Mouse (Mus musculus) testis, adult 2 months (tissue): ENCODE measurements at regions not wholly inside any gene's neighbourhood (a gene's known extent, or its start where the extent isn't known, plus 50 kb on each side); places are given as distances from the start of the nearest gene placed in this dataset.

Experiments
- H3K27ac ChIP-seq: fragments of 200-500 bp; 2 replicates; pipeline ENCODE4 v1.5.1; 2012; ENCODE audit warnings: low read depth, low read length; ENCODE audit not compliant: control insufficient read depth, insufficient read depth
- H3K27me3 ChIP-seq: fragments of 200-500 bp; 2 replicates; pipeline ENCODE4 v1.6.1; 2012; ENCODE audit warnings: mild to moderate bottlenecking, low read length, moderate library complexity; ENCODE audit not compliant: control insufficient read depth, insufficient read depth
- H3K36me3 ChIP-seq: fragments of 200-500 bp; 2 replicates; pipeline ENCODE4 v1.6.1; 2012; ENCODE audit warnings: mild to moderate bottlenecking, low read length; ENCODE audit not compliant: control insufficient read depth, insufficient read depth
- H3K4me1 ChIP-seq: fragments of 200-500 bp; 2 replicates; pipeline ENCODE4 v1.6.1; 2012; ENCODE audit warnings: low read length; ENCODE audit not compliant: control insufficient read depth, insufficient read depth
- H3K4me3 ChIP-seq: fragments of 200-500 bp; 2 replicates; pipeline ENCODE4 v1.5.1; 2012; ENCODE audit warnings: low read depth, mild to moderate bottlenecking, low read length, moderate library complexity, mixed read lengths; ENCODE audit not compliant: control insufficient read depth
- CTCF ChIP-seq: fragments of 200-500 bp; IDR thresholded peaks from 2 replicates; pipeline ENCODE4 v1.5.1; 2012; ENCODE audit warnings: low read depth, mild to moderate bottlenecking, inconsistent platforms, low read length, moderate library complexity; ENCODE audit not compliant: control insufficient read depth, insufficient read depth, insufficient replicate concordance
- POLR2A ChIP-seq: fragments of 200-500 bp; IDR thresholded peaks from 2 replicates; pipeline ENCODE4 v1.6.1; 2012; ENCODE audit warnings: low read depth, mild to moderate bottlenecking, inconsistent platforms, low read length, moderate library complexity; ENCODE audit not compliant: control insufficient read depth

GRCm38 (mm10) chr11:71903020-71903410 is 134.3 kb downstream of the Aipl1 start:
- no peak overlapping the region for H3K27ac ChIP-seq
- no peak overlapping the region for H3K4me3 ChIP-seq
- H3K27me3 ChIP-seq: no peaks in the 10 kb centered on the region
- no peak for TF ChIP-seq CTCF
- TF ChIP-seq POLR2A: no peak
- no peaks in the 10 kb centered on the region for H3K36me3 ChIP-seq
- H3K4me1 ChIP-seq: no peaks in the 10 kb centered on the region

GRCm38 (mm10) chr11:71902304-71903019 is 134.8 kb downstream of the Aipl1 start:
- TF ChIP-seq CTCF (no peak), POLR2A (no peak)
- Histone ChIP-seq H3K4me3 (no peak overlapping the region), H3K27ac (no peak overlapping the region), H3K27me3 (no peaks in the 10 kb centered on the region), H3K36me3 (no peaks in the 10 kb centered on the region), H3K4me1 (no peaks in the 10 kb centered on the region)

DNA sequence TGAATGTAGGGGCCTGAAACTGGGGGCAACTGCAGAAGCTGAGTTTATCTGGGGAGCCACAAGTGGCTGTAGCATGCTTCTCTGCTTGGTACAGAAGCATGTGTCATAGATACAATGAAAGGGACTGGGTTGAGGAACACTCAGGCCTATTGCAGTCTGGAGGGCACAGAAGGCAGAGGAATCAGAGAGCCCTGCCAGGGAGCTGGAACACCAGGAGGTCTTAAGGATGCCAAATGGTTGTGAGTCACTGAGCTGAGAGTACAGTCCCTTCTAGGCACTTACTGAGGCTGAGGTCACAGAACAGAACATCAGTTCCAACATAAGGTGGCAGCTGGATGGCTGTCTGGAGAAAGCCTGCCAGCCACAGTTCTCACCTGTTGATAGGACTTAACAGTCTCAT is 136.5 kb downstream of the Aipl1 start:
- Histone ChIP-seq H3K27me3 (no peaks in the 10 kb centered on the region), H3K4me1 (no peaks in the 10 kb centered on the region), H3K36me3 (no peaks in the 10 kb centered on the region), H3K4me3 (no peak overlapping the region), H3K27ac (no peak overlapping the region)
- no peak for TF ChIP-seq CTCF
- TF ChIP-seq POLR2A: no peak

DNA sequence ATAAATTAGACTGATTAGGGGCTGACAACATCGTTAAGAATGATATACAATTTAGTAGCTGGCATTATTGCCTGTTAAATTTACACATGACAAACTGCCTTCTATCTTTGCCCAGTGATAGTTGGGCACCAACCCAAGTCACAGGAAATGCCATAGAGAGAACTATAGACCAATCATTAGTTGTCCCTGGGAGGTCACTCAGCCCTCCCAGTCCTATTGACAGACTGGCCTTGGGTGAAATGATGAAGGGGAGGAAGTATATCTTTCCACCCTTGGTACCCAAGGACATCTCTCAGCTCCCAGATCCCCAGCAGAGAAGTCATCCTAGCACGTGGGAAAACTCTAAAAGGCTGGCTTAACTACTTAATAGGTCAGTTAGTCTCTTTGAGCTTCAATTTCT is 139.8 kb downstream of the Aipl1 start:
- Histone ChIP-seq H3K36me3 (no peaks in the 10 kb centered on the region), H3K27me3 (no peaks in the 10 kb centered on the region), H3K27ac (no peak overlapping the region), H3K4me3 (no peak overlapping the region), H3K4me1 (no peaks in the 10 kb centered on the region)
- TF ChIP-seq CTCF: no peak
- TF ChIP-seq POLR2A: no peak

GRCm38 (mm10) chr11:71897141-71897540 is 140.2 kb downstream of the Aipl1 start:
- no peak overlapping the region for H3K27ac ChIP-seq
- H3K36me3 ChIP-seq: no peaks in the 10 kb centered on the region
- H3K4me1 ChIP-seq: no peaks in the 10 kb centered on the region
- no peak overlapping the region for H3K4me3 ChIP-seq
- TF ChIP-seq POLR2A (no peak), CTCF (no peak)
- H3K27me3 ChIP-seq: no peaks in the 10 kb centered on the region

GRCm38 (mm10) chr11:71891181-71891580 is 141.5 kb downstream of the Wscd1 start:
- TF ChIP-seq POLR2A (no peak), CTCF (no peak)

DNA sequence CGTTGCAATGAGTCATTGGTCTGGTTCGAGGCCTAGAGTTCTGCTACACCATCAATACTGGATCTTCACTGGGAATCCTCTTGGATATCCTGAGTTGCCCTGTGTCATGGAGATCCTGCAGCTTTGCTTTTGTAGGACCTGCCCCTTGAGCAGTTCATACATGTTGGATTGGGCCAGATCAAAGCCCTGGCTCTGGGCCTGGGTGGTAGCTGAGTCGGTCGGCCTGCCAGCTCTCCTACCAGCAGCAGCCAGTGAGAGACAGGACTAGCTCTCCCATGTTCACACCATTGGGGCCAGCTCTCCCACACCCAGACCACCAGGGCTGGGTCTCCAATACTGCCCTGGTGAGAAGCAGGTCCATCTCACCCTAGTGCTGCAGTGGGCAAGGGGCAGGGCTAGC is 139.4 kb downstream of the Wscd1 start:
- Histone ChIP-seq H3K27ac (no peak overlapping the region), H3K27me3 (no peaks in the 10 kb centered on the region), H3K36me3 (no peaks in the 10 kb centered on the region), H3K4me3 (no peak overlapping the region), H3K4me1 (no peaks in the 10 kb centered on the region)
- no peak for TF ChIP-seq CTCF
- TF ChIP-seq POLR2A: no peak

More at GRCm38 (mm10) chr11:71891181-71891580, 141.5 kb downstream of the Wscd1 start:
- no peaks in the 10 kb centered on the region for H3K4me1 ChIP-seq
- no peaks in the 10 kb centered on the region for H3K27me3 ChIP-seq
- H3K4me3 ChIP-seq: no peak overlapping the region
- no peaks in the 10 kb centered on the region for H3K36me3 ChIP-seq
- no peak overlapping the region for H3K27ac ChIP-seq

DNA sequence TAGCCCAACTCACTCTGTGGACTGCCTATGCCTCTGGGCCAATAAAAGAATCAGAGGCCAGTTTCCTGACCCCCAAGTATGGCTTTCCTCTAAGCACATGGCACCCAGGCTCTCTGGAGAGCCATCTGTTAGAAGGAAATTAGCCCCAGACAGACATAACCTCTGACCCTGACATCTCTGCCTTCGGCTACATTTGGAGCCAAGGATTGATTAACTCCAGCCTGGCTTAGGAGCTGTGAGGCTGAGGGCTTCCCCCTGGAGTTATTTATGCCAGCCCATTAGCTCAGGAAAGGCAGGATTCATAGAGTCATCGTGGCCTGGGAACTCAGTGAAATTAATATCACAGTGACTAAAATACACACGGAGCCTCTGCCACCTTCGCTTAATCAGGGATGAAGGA is 137.5 kb downstream of the Wscd1 start:
- H3K27ac ChIP-seq: no peak overlapping the region
- TF ChIP-seq POLR2A (no peak), CTCF (no peak)
- H3K36me3 ChIP-seq: no peaks in the 10 kb centered on the region
- H3K4me3 ChIP-seq: no peak overlapping the region
- H3K27me3 ChIP-seq: no peaks in the 10 kb centered on the region
- H3K4me1 ChIP-seq: no peaks in the 10 kb centered on the region
